Mouse (Mus musculus): ENCODE data around the gene Lrrc61. TPM values are rescaled to one million over a fixed set of nuclear protein-coding genes. Genes with fewer than 3 reads are reported as not detected.

Lrrc61 gene
- polyA plus RNA-seq, 1 experiment from 2014 or later, result 7.7 TPM

DNA sequence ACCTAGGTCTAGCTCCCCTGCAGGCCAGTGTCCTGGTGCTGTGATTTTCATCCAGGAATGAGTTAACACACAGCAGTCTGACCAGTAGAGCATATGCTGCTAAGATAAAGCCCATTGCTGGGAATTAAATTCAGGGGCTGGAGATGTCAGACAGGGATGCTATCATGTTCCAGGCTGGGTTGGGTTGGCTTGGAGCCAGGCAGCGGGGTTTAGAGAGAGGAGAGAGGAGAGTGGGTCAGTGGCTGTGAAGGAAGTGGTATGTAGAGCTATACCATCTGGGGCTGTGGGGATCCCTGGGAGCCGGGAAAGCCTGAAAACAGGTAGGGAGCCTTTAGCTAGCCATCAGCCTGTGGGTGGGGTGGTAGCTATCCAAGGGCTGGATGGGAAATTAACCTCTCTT, 23.7 kb upstream of the Lrrc61 start:
- no peak overlapping the region for H3K4me3 ChIP-seq (ENCODE audit: low read depth, low read length)
- H3K27me3 ChIP-seq (replicated peaks; ENCODE audit: control insufficient read depth, insufficient read depth, low read length), result no peaks in the 10 kb centered on the region
- H3K4me2 ChIP-seq (ENCODE audit: low read length), result no peak overlapping the region
- peaks cover 17% of the 10 kb centered on the region for H3K36me3 ChIP-seq (ENCODE audit: control insufficient read depth, insufficient read depth, low read length)
- ATAC-seq (replicated peaks; ENCODE audit: low FRiP score, low TSS enrichment, low read depth) (no peak), DNase-seq (ENCODE audit: low spot score) (no peak)
- H3K4me1 ChIP-seq (replicated peaks; ENCODE audit: control insufficient read depth, insufficient read depth, low read length), result no peaks in the 10 kb centered on the region
- no peak overlapping the region for H3K9ac ChIP-seq (ENCODE audit: low read length)
- no peaks in the 10 kb centered on the region for H3K9me3 ChIP-seq (ENCODE audit: control insufficient read depth, low read length)
- no peak overlapping the region for H3K27ac ChIP-seq (ENCODE audit: low read depth)
- 45% methylated on average over 2 of the region's 2 CpGs for WGBS

DNA sequence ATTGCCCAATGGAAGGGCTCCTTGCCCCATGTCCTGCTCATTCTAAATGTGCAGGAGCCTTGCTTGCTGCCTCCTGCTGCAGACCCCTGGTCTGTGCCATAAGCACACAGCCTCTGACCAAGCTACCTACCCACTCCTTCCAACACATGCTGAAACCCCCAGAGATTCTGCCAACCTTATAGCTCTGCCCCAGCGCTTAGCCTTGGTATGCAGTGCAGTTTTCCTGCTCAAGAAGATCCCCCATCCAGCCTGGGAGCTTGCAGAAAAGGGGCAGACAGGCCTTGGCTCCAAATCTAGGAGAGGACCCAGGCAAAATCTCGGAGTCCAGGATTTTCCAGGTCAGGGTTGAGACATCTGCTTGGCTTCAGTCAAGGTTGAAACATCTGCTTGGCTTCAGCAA, 21.1 kb upstream of the Lrrc61 start:
- Histone ChIP-seq H3K27ac (ENCODE audit: low read depth) (no peak overlapping the region), H3K9me3 (ENCODE audit: control insufficient read depth, low read length) (no peaks in the 10 kb centered on the region), H3K4me3 (ENCODE audit: low read depth, low read length) (no peak overlapping the region), H3K36me3 (ENCODE audit: control insufficient read depth, insufficient read depth, low read length) (peaks cover 13% of the 10 kb centered on the region), H3K27me3 (replicated peaks; ENCODE audit: control insufficient read depth, insufficient read depth, low read length) (no peaks in the 10 kb centered on the region), H3K4me1 (replicated peaks; ENCODE audit: control insufficient read depth, insufficient read depth, low read length) (peaks cover 7% of the 10 kb centered on the region), H3K9ac (ENCODE audit: low read length) (no peak overlapping the region), H3K4me2 (ENCODE audit: low read length) (no peak overlapping the region)
- 74% methylated on average over 2 of the region's 2 CpGs for WGBS
- DNase-seq (ENCODE audit: low spot score) (no peak), ATAC-seq (replicated peaks; ENCODE audit: low FRiP score, low TSS enrichment, low read depth) (no peak)

DNA sequence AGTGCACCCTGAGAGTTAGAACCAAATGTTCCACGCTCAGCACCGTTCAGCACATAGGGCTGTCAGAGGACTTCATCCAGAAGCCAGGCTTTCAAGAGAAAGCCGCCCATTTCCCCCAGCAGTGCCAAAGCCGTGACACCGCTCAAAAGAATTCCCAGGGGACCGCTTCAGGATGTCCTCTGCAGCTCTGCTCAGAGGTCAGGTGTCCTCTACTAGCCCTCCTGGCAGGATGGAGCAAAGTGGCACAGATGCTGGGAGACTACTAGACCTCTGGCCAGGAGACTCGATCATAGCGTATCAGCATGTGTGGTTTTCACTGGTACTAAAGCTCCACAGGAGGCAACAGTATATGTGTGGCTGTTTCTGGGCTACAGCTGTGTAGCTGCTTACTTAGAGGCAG, 19.7 kb upstream of the Lrrc61 start:
- 82% methylated on average over 8 of the region's 8 CpGs for WGBS
- Histone ChIP-seq H3K9me3 (ENCODE audit: control insufficient read depth, low read length) (no peaks in the 10 kb centered on the region), H3K36me3 (ENCODE audit: control insufficient read depth, insufficient read depth, low read length) (peaks cover 13% of the 10 kb centered on the region), H3K27me3 (replicated peaks; ENCODE audit: control insufficient read depth, insufficient read depth, low read length) (no peaks in the 10 kb centered on the region), H3K4me3 (ENCODE audit: low read depth, low read length) (no peak overlapping the region), H3K27ac (ENCODE audit: low read depth) (no peak overlapping the region), H3K4me2 (ENCODE audit: low read length) (no peak overlapping the region), H3K9ac (ENCODE audit: low read length) (no peak overlapping the region), H3K4me1 (replicated peaks; ENCODE audit: control insufficient read depth, insufficient read depth, low read length) (peaks cover 7% of the 10 kb centered on the region)
- ATAC-seq (replicated peaks; ENCODE audit: low FRiP score, low TSS enrichment, low read depth), result no peak
- DNase-seq (ENCODE audit: low spot score), result no peak

DNA sequence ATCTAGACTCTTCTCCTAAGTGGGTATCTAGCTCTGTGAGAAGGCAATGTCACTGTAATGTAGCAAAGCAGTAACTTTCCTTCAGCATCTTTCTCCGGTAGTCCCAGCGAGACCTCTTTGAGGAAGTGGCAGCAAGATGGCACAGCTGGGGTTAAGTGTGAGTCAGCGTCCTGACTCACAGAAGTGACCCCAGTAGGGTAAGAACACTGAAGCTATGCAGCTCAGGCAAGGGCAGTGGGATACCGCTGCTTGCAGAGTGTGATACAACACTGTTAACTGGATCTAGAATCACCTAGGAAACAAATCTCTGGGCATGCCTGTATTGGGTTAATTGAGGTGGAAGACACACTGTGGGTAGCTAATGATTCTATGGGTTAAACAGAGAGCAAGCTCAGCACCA, 18.5 kb upstream of the Lrrc61 start:
- ATAC-seq (replicated peaks; ENCODE audit: low FRiP score, low TSS enrichment, low read depth) (no peak), DNase-seq (ENCODE audit: low spot score) (no peak)
- Histone ChIP-seq H3K9me3 (ENCODE audit: control insufficient read depth, low read length) (no peaks in the 10 kb centered on the region), H3K4me1 (replicated peaks; ENCODE audit: control insufficient read depth, insufficient read depth, low read length) (peaks cover 7% of the 10 kb centered on the region), H3K9ac (ENCODE audit: low read length) (no peak overlapping the region), H3K4me3 (ENCODE audit: low read depth, low read length) (no peak overlapping the region), H3K36me3 (ENCODE audit: control insufficient read depth, insufficient read depth, low read length) (peaks cover 18% of the 10 kb centered on the region), H3K27me3 (replicated peaks; ENCODE audit: control insufficient read depth, insufficient read depth, low read length) (no peaks in the 10 kb centered on the region), H3K27ac (ENCODE audit: low read depth) (no peak overlapping the region), H3K4me2 (ENCODE audit: low read length) (no peak overlapping the region)
- WGBS, result 73% methylated on average over 4 of the region's 4 CpGs

DNA sequence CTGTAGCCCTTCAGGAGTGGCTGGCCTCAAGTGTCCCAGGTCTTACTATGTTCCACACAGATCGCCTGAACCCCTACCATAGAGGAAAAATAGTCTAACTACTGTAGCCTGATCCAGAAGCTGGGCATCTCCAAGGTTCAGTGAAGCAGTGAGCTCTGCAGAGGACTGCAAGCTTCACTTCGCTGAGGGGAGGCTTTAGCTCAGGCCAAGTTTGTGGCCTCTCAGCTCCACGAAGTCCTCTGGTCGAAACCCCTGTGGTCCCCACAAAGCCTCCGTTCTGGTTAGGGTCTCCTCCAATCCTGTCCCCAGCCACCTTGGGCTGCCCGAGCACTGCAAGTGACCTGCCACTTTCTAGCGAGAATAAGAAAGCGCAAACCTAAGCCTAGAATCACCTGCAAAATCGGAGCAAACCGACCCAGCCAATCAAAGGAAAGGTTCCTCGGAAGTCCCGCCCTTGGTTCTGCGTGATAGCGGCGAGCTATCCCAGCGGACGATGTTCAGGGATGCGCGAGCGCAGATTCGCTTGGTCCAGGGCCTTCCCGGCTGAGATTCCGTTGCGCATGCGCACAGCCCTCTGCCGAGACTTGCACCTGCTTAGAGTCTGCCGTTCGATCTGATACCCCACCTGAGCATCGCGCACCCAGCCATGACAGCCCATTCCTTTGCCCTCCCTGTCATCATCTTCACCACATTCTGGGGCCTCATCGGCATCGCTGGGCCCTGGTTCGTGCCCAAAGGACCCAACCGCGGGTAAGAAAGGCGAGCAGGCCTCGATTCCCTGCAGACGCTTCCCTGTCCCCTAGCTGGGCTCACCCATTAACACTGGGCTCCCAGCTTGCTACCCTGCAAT, 17.3 kb upstream of the Lrrc61 start, which contains the start of gene Atp6v0e2:
Atp6v0e2 (plus strand) TSS at position 511 of the 850 bp plus-strand sequence.
- Histone ChIP-seq H3K27ac (ENCODE audit: low read depth) (no peak within 1 kb of the TSS), H3K4me1 (replicated peaks; ENCODE audit: control insufficient read depth, insufficient read depth, low read length) (peaks cover 7% of the 10 kb centered on the region)
- peak; percentile 90 for ATAC-seq (replicated peaks; ENCODE audit: low FRiP score, low TSS enrichment, low read depth)

DNA sequence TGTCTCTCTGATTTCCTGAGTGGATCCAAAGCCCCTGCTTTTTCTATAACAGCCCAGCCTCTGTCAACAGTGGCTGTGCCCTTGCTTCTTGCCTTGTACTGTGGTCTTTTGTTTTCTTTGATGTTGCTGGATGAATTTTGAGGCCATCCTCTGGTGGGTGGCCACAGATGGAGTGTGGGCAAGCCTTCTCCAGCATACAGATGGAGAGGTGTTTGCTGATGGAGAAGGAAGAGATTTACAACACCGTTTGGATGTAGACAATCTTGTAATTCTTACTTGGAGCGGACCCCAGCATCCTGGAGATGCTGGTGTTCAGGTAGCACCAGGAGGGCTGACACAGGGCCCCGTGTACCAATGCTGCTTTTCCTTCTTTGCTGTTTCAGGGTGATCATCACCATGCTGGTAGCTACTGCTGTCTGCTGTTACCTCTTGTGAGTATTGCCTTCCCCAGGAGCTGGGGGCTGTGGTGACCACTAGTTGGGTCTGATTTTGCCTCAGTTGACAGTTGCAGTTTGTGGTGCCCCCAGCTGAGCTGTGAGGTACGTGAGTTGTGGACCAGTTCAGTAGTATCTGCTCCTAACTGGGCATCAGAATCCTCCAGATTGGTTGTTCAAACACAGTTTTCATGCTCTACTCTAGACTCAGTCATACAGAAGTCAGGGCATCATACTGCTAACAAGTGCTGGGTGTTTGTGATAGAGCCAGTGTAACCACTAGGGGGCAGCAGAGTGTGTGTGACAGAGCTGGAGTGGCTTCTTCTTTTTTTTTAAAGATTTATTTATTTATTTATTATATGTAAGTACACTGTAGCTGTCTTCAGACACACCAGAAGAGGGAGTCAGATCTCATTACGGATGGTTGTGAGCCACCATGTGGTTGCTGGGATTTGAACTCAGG, 15.5 kb upstream of the Lrrc61 start:
- no peak for ATAC-seq (replicated peaks; ENCODE audit: low FRiP score, low TSS enrichment, low read depth)
- WGBS, result 75% methylated on average over 4 of the region's 5 CpGs

More for the DNA sequence above, 17.3 kb upstream of the Lrrc61 start, which contains the start of gene Atp6v0e2:
- H3K4me2 ChIP-seq (ENCODE audit: low read length), result peak within 1 kb of the TSS; percentile 64
- peak; percentile 90 for DNase-seq (ENCODE audit: low spot score)
- H3K9me3 ChIP-seq (ENCODE audit: control insufficient read depth, low read length), result no peaks in the 10 kb centered on the region
- whole genome bisulfite sequencing, result 5% methylated on average over 38 of the region's 38 CpGs
- peak within 1 kb of the TSS; percentile 48 for H3K9ac ChIP-seq (ENCODE audit: low read length)
- no peaks in the 10 kb centered on the region for H3K27me3 ChIP-seq (replicated peaks; ENCODE audit: control insufficient read depth, insufficient read depth, low read length)
- H3K36me3 ChIP-seq (ENCODE audit: control insufficient read depth, insufficient read depth, low read length), result peaks cover 12% of the 10 kb centered on the region
- H3K4me3 ChIP-seq (ENCODE audit: low read depth, low read length), result peak within 1 kb of the TSS; percentile 44

DNA sequence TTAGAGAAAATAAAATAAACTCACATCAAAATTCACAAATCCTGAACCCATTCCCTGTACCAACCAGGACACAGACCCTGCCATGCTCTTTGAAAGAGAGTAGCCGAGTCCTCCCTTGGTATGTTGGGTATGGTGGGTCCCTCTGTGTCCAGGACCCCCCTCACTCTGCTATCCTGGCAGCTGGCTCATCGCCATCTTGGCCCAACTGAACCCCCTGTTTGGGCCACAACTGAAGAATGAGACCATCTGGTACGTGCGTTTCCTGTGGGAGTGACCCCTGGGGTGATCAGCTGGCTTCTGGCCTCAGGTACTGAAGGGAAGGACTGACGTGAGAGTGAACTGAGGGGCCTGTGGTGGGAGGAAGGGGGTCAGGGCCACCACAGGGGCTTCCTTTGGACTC, 14.7 kb upstream of the Lrrc61 start:
- H3K27me3 ChIP-seq (replicated peaks; ENCODE audit: control insufficient read depth, insufficient read depth, low read length), result no peaks in the 10 kb centered on the region
- WGBS, result 66% methylated on average over 5 of the region's 5 CpGs
- no peak overlapping the region for H3K9ac ChIP-seq (ENCODE audit: low read length)
- DNase-seq (ENCODE audit: low spot score), result no peak
- ATAC-seq (replicated peaks; ENCODE audit: low FRiP score, low TSS enrichment, low read depth), result no peak
- H3K4me3 ChIP-seq (ENCODE audit: low read depth, low read length), result no peak overlapping the region
- no peak overlapping the region for H3K27ac ChIP-seq (ENCODE audit: low read depth)
- H3K4me2 ChIP-seq (ENCODE audit: low read length), result no peak overlapping the region
- H3K36me3 ChIP-seq (ENCODE audit: control insufficient read depth, insufficient read depth, low read length), result 0 out of 2 replicates have a peak, but pooled peaks cover 5% of the 10 kb centered on the region
- H3K9me3 ChIP-seq (ENCODE audit: control insufficient read depth, low read length), result no peaks in the 10 kb centered on the region
- H3K4me1 ChIP-seq (replicated peaks; ENCODE audit: control insufficient read depth, insufficient read depth, low read length), result peaks cover 7% of the 10 kb centered on the region

More for the DNA sequence above, 15.5 kb upstream of the Lrrc61 start:
- H3K9me3 ChIP-seq (ENCODE audit: control insufficient read depth, low read length), result no peaks in the 10 kb centered on the region
- no peak overlapping the region for H3K27ac ChIP-seq (ENCODE audit: low read depth)
- H3K36me3 ChIP-seq (ENCODE audit: control insufficient read depth, insufficient read depth, low read length), result 0 out of 2 replicates have a peak, but pooled peaks cover 5% of the 10 kb centered on the region
- peaks cover 7% of the 10 kb centered on the region for H3K4me1 ChIP-seq (replicated peaks; ENCODE audit: control insufficient read depth, insufficient read depth, low read length)
- H3K4me2 ChIP-seq (ENCODE audit: low read length), result no peak overlapping the region
- DNase-seq (ENCODE audit: low spot score), result peak; percentile 76
- H3K4me3 ChIP-seq (ENCODE audit: low read depth, low read length), result no peak overlapping the region
- H3K27me3 ChIP-seq (replicated peaks; ENCODE audit: control insufficient read depth, insufficient read depth, low read length), result no peaks in the 10 kb centered on the region
- no peak overlapping the region for H3K9ac ChIP-seq (ENCODE audit: low read length)

DNA sequence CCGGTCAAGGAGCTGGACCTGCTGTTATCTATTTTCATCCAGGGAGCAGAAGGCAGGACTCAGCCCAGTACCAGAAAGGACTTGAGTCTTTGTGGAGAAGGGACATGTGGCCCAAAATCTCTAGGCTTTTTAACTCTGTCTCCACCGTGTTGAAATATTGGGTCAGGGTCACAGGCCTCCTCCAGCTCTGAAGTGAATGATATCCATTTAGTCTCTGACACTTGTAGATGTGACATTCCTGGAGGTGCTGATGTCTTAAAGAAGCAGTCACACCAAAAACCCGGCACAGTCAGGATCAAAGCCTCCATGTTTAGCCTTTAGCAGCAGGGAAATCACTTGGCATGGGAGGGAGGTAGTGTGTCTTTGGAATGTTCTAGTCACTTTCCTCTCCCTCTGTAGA, 13.9 kb upstream of the Lrrc61 start:
- H3K4me2 ChIP-seq (ENCODE audit: low read length), result no peak overlapping the region
- H3K9ac ChIP-seq (ENCODE audit: low read length), result no peak overlapping the region
- no peak overlapping the region for H3K27ac ChIP-seq (ENCODE audit: low read depth)
- no peaks in the 10 kb centered on the region for H3K9me3 ChIP-seq (ENCODE audit: control insufficient read depth, low read length)
- DNase-seq (ENCODE audit: low spot score), result no peak
- H3K27me3 ChIP-seq (replicated peaks; ENCODE audit: control insufficient read depth, insufficient read depth, low read length), result no peaks in the 10 kb centered on the region
- peaks cover 7% of the 10 kb centered on the region for H3K4me1 ChIP-seq (replicated peaks; ENCODE audit: control insufficient read depth, insufficient read depth, low read length)
- 0 out of 2 replicates have a peak, but pooled peaks cover 5% of the 10 kb centered on the region for H3K36me3 ChIP-seq (ENCODE audit: control insufficient read depth, insufficient read depth, low read length)
- ATAC-seq (replicated peaks; ENCODE audit: low FRiP score, low TSS enrichment, low read depth), result no peak
- WGBS, result 35% methylated on average over 3 of the region's 3 CpGs
- H3K4me3 ChIP-seq (ENCODE audit: low read depth, low read length), result no peak overlapping the region
